Mouse (Mus musculus): ENCODE results near the gene Rasl2-9. TPM values are rescaled to one million over a fixed set of nuclear protein-coding genes. Genes with fewer than 3 reads are reported as not detected.

Gene Rasl2-9
- polyA plus RNA-seq, 2 experiments: 0.34 to 0.43 TPM

- DNase-seq (ENCODE audit: low spot score): no peak
- no peak overlapping the region for H3K4me3 ChIP-seq (replicated peaks; ENCODE audit: low read length)
- H3K4me2 ChIP-seq (replicated peaks; ENCODE audit: low read depth, low read length, severe bottlenecking): no peak overlapping the region
- H3K9ac ChIP-seq (ENCODE audit: low read depth, low read length, severe bottlenecking): no peak overlapping the region
- H3K27ac ChIP-seq (replicated peaks; ENCODE audit: low read depth, low read length): no peak overlapping the region
- H3K9me3 ChIP-seq (ENCODE audit: control insufficient read depth, low read length): no peaks in the 10 kb centered on the region
- no peaks in the 10 kb centered on the region for H3K4me1 ChIP-seq (ENCODE audit: control insufficient read depth, insufficient read depth, low read length)
- H3K36me3 ChIP-seq (ENCODE audit: control insufficient read depth, insufficient read depth, low read length): peaks cover 88% of the 10 kb centered on the region
- 94% methylated on average over 5 of the region's 5 CpGs for WGBS
- TF ChIP-seq POLR2A (IDR thresholded peaks at IDR 0.05; ENCODE audit: borderline replicate concordance, extremely low read depth, insufficient read depth, insufficient read length): no peak
- no peak for ATAC-seq (ENCODE audit: low FRiP score, low read depth)
- no peaks in the 10 kb centered on the region for H3K27me3 ChIP-seq (ENCODE audit: control insufficient read depth, insufficient read depth, low read length)
Measured at GRCm38 (mm10) chr7:5074984-5075383, 50.8 kb downstream of the Rasl2-9 start.

Small RNAs within 50 kb of the gene (microRNA-seq; reads per million reads assigned to microRNA genes)
- gene Gm26217: not detected

Other genes with a start within 250 kb of the Rasl2-9 start
- gene Isoc2a, start 248.8 kb downstream of the Rasl2-9 start, polyA plus RNA-seq (2012; rRNA removed): 13.6 and 16.7 TPM in 2 replicates
- gene Isoc2a, start 248.8 kb downstream of the Rasl2-9 start, polyA plus RNA-seq (2014; fragmentation: Nextera tagmentation; extraction: Ambion mirVana): 1.1 and 1.3 TPM in 2 replicates
- 0.15 and 0.22 TPM in 2 replicates for gene Gm36210, start 219.4 kb downstream of the Rasl2-9 start, polyA plus RNA-seq (2012; rRNA removed)
- gene Gm36210, start 219.4 kb downstream of the Rasl2-9 start, polyA plus RNA-seq (2014; fragmentation: Nextera tagmentation; extraction: Ambion mirVana): not detected in 2 replicates
- gene Zfp628, start 210.7 kb downstream of the Rasl2-9 start, polyA plus RNA-seq (2012; rRNA removed): 13.4 and 22.3 TPM in 2 replicates
- gene Zfp628, start 210.7 kb downstream of the Rasl2-9 start, polyA plus RNA-seq (2014; fragmentation: Nextera tagmentation; extraction: Ambion mirVana): 4.0 and 4.6 TPM in 2 replicates
- gene Nat14, start 203.9 kb downstream of the Rasl2-9 start, polyA plus RNA-seq (2012; rRNA removed): 7.6 and 10.0 TPM in 2 replicates
- gene Nat14, start 203.9 kb downstream of the Rasl2-9 start, polyA plus RNA-seq (2014; fragmentation: Nextera tagmentation; extraction: Ambion mirVana): 0.92 and 1.9 TPM in 2 replicates
- 38.1 and 48.4 TPM in 2 replicates for gene Ssc5d, start 200.2 kb downstream of the Rasl2-9 start, polyA plus RNA-seq (2012; rRNA removed)
- gene Ssc5d, start 200.2 kb downstream of the Rasl2-9 start, polyA plus RNA-seq (2014; fragmentation: Nextera tagmentation; extraction: Ambion mirVana): 13.2 and 13.6 TPM in 2 replicates
- gene Sbk2, start 161.5 kb downstream of the Rasl2-9 start, polyA plus RNA-seq (2012; rRNA removed): 0.45 and 0.74 TPM in 2 replicates
- 0.37 and 1.1 TPM in 2 replicates for gene Sbk2, start 161.5 kb downstream of the Rasl2-9 start, polyA plus RNA-seq (2014; fragmentation: Nextera tagmentation; extraction: Ambion mirVana)
- gene Sbk3, start 154.8 kb downstream of the Rasl2-9 start, polyA plus RNA-seq (2012; rRNA removed): 0.15 and 0.28 TPM in 2 replicates
- gene Sbk3, start 154.8 kb downstream of the Rasl2-9 start, polyA plus RNA-seq (2014; fragmentation: Nextera tagmentation; extraction: Ambion mirVana): 0.06 and 0.12 TPM in 2 replicates
- 97.6 and 196 TPM in 2 replicates for gene Zfp579, start 129.8 kb downstream of the Rasl2-9 start, polyA plus RNA-seq (2012; rRNA removed)
- gene Zfp579, start 129.8 kb downstream of the Rasl2-9 start, polyA plus RNA-seq (2014; fragmentation: Nextera tagmentation; extraction: Ambion mirVana): 30.3 and 39.0 TPM in 2 replicates
- 17.0 and 20.9 TPM in 2 replicates for gene Zfp524, start 111.5 kb downstream of the Rasl2-9 start, polyA plus RNA-seq (2012; rRNA removed)
- 12.1 and 16.7 TPM in 2 replicates for gene Zfp524, start 111.5 kb downstream of the Rasl2-9 start, polyA plus RNA-seq (2014; fragmentation: Nextera tagmentation; extraction: Ambion mirVana)
- gene Fiz1, start 111.3 kb downstream of the Rasl2-9 start, polyA plus RNA-seq (2012; rRNA removed): 42.4 and 50.8 TPM in 2 replicates
- gene Fiz1, start 111.3 kb downstream of the Rasl2-9 start, polyA plus RNA-seq (2014; fragmentation: Nextera tagmentation; extraction: Ambion mirVana): 37.5 and 42.0 TPM in 2 replicates
- gene Gm44973, start 110.5 kb downstream of the Rasl2-9 start, polyA plus RNA-seq (2012; rRNA removed): not detected in 2 replicates
- gene Gm44973, start 110.5 kb downstream of the Rasl2-9 start, polyA plus RNA-seq (2014; fragmentation: Nextera tagmentation; extraction: Ambion mirVana): 0.57 and 1.9 TPM in 2 replicates
- gene Zfp865, start 105.6 kb downstream of the Rasl2-9 start, polyA plus RNA-seq (2012; rRNA removed): 53.2 and 72.3 TPM in 2 replicates
- 6.6 and 7.8 TPM in 2 replicates for gene Zfp865, start 105.6 kb downstream of the Rasl2-9 start, polyA plus RNA-seq (2014; fragmentation: Nextera tagmentation; extraction: Ambion mirVana)
- 48.1 and 49.4 TPM in 2 replicates for gene Ccdc106, start 105.4 kb downstream of the Rasl2-9 start, polyA plus RNA-seq (2012; rRNA removed)
- gene Ccdc106, start 105.4 kb downstream of the Rasl2-9 start, polyA plus RNA-seq (2014; fragmentation: Nextera tagmentation; extraction: Ambion mirVana): 36.7 and 37.3 TPM in 2 replicates
- gene 4632433K11Rik, start 91.8 kb downstream of the Rasl2-9 start, polyA plus RNA-seq (2012; rRNA removed): not detected in 2 replicates
- not detected in 2 replicates for gene 4632433K11Rik, start 91.8 kb downstream of the Rasl2-9 start, polyA plus RNA-seq (2014; fragmentation: Nextera tagmentation; extraction: Ambion mirVana)
- 6.5 and 6.8 TPM in 2 replicates for gene Zfp784, start 87.5 kb downstream of the Rasl2-9 start, polyA plus RNA-seq (2012; rRNA removed)
- gene Zfp784, start 87.5 kb downstream of the Rasl2-9 start, polyA plus RNA-seq (2014; fragmentation: Nextera tagmentation; extraction: Ambion mirVana): 5.6 and 6.3 TPM in 2 replicates
- gene Zfp580, start 74.4 kb downstream of the Rasl2-9 start, polyA plus RNA-seq (2012; rRNA removed): 49.7 and 70.4 TPM in 2 replicates
- 47.5 and 57.7 TPM in 2 replicates for gene Zfp580, start 74.4 kb downstream of the Rasl2-9 start, polyA plus RNA-seq (2014; fragmentation: Nextera tagmentation; extraction: Ambion mirVana)
- 431 and 479 TPM in 2 replicates for gene U2af2, start 63.8 kb downstream of the Rasl2-9 start, polyA plus RNA-seq (2012; rRNA removed)
- gene U2af2, start 63.8 kb downstream of the Rasl2-9 start, polyA plus RNA-seq (2014; fragmentation: Nextera tagmentation; extraction: Ambion mirVana): 123 and 128 TPM in 2 replicates
- gene Epn1, start 45.7 kb downstream of the Rasl2-9 start, polyA plus RNA-seq (2012; rRNA removed): 119 and 144 TPM in 2 replicates
- 69.1 and 76.2 TPM in 2 replicates for gene Epn1, start 45.7 kb downstream of the Rasl2-9 start, polyA plus RNA-seq (2014; fragmentation: Nextera tagmentation; extraction: Ambion mirVana)
- gene Rfpl4, start 9.0 kb downstream of the Rasl2-9 start, polyA plus RNA-seq (2012; rRNA removed): not detected in 2 replicates
- not detected in 2 replicates for gene Rfpl4, start 9.0 kb downstream of the Rasl2-9 start, polyA plus RNA-seq (2014; fragmentation: Nextera tagmentation; extraction: Ambion mirVana)
- not detected in 2 replicates for gene Vmn1r55, start 23.7 kb upstream of the Rasl2-9 start, polyA plus RNA-seq (2012; rRNA removed)
- not detected in 2 replicates for gene Vmn1r55, start 23.7 kb upstream of the Rasl2-9 start, polyA plus RNA-seq (2014; fragmentation: Nextera tagmentation; extraction: Ambion mirVana)
- gene Vmn1r56, start 70.8 kb upstream of the Rasl2-9 start, polyA plus RNA-seq (2012; rRNA removed): not detected in 2 replicates
- not detected in 2 replicates for gene Vmn1r56, start 70.8 kb upstream of the Rasl2-9 start, polyA plus RNA-seq (2014; fragmentation: Nextera tagmentation; extraction: Ambion mirVana)
- not detected in 2 replicates for gene Vmn1r57, start 92.5 kb upstream of the Rasl2-9 start, polyA plus RNA-seq (2012; rRNA removed)
- gene Vmn1r57, start 92.5 kb upstream of the Rasl2-9 start, polyA plus RNA-seq (2014; fragmentation: Nextera tagmentation; extraction: Ambion mirVana): not detected in 2 replicates
- gene Gm5065, start 224.6 kb upstream of the Rasl2-9 start, polyA plus RNA-seq (2012; rRNA removed): not detected in 2 replicates
- gene Gm5065, start 224.6 kb upstream of the Rasl2-9 start, polyA plus RNA-seq (2014; fragmentation: Nextera tagmentation; extraction: Ambion mirVana): not detected in 2 replicates
- gene Nlrp2, start 225.1 kb upstream of the Rasl2-9 start, polyA plus RNA-seq (2012; rRNA removed): not detected in 2 replicates
- not detected in 2 replicates for gene Nlrp2, start 225.1 kb upstream of the Rasl2-9 start, polyA plus RNA-seq (2014; fragmentation: Nextera tagmentation; extraction: Ambion mirVana)

All from limb, embryonic 14.5 days (tissue).